Mouse (Mus musculus) midbrain, embryonic 16.5 days (tissue): ENCODE measurements around the gene Ppl. TPM values are rescaled to one million over a fixed set of nuclear protein-coding genes. Genes with fewer than 3 reads are reported as not detected.

Experiments used
- ATAC-seq: fragments of 200-750 bp; cut with Nextera tagmentation; 2 replicates; pipeline ENCODE4 v1.8.0; 2017; ENCODE audit warnings: moderate TSS enrichment
- H3K27ac ChIP-seq: fragments of 300-500 bp; sonication (generic); 2 replicates; pipeline ENCODE4 v1.5.1; 2014; ENCODE audit warnings: mild to moderate bottlenecking, low read length, mixed read lengths
- H3K27me3 ChIP-seq: fragments of 300-500 bp; sonication (generic); 2 replicates; pipeline ENCODE4 v1.6.1; 2014; ENCODE audit warnings: low read depth, low read length, mixed read lengths; ENCODE audit not compliant: control insufficient read depth, insufficient read depth
- H3K36me3 ChIP-seq: fragments of 300-500 bp; sonication (generic); 2 replicates; pipeline ENCODE4 v1.6.1; 2014; ENCODE audit warnings: mild to moderate bottlenecking, low read length, moderate library complexity, mixed read lengths; ENCODE audit not compliant: control insufficient read depth, insufficient read depth
- H3K4me1 ChIP-seq: fragments of 300-500 bp; sonication (generic); 2 replicates; pipeline ENCODE4 v1.6.1; 2014; ENCODE audit warnings: mild to moderate bottlenecking, low read length, mixed read lengths; ENCODE audit not compliant: control insufficient read depth, insufficient read depth
- H3K4me2 ChIP-seq: fragments of 300-500 bp; sonication (generic); 2 replicates; pipeline ENCODE4 v1.6.1; 2014; ENCODE audit warnings: mild to moderate bottlenecking, low read length, mixed read lengths
- H3K4me3 ChIP-seq: fragments of 300-500 bp; sonication (generic); 2 replicates; pipeline ENCODE4 v1.5.1; 2014; ENCODE audit warnings: low read depth, mild to moderate bottlenecking, low read length, moderate library complexity, mixed read lengths
- H3K9ac ChIP-seq: fragments of 300-500 bp; sonication (generic); 2 replicates; pipeline ENCODE4 v1.6.1; 2014; ENCODE audit warnings: low read depth, low read length, mixed read lengths
- H3K9me3 ChIP-seq: fragments of 300-500 bp; sonication (generic); replicated peaks from 2 replicates; pipeline ENCODE4 v1.6.1; 2014; ENCODE audit warnings: mild to moderate bottlenecking, low read length, mixed read lengths; ENCODE audit not compliant: control insufficient read depth, poor library complexity, severe bottlenecking
- WGBS: fragments of 180-500 bp; shearing (Covaris S2); extraction: QIAGEN DNeasy Blood & Tissue Kit; methylation state at CpG from one replicate; pipeline ENCODE4 v1.1.7; 2014; 5-methylcytosine and 5-hydroxymethylcytosine counted together
- polyA plus RNA-seq: library from polyadenylated mRNA; unstranded; fragments of >200 nt; fragmentation: Nextera tagmentation; extraction: Ambion mirVana; gene quantifications from 2 replicates; pipeline ENCODE4 v1.2.1, GENCODE M21; 2015

Ppl gene
- polyA plus RNA-seq, 1 experiment from 2014 or later: 0.06 TPM

DNA sequence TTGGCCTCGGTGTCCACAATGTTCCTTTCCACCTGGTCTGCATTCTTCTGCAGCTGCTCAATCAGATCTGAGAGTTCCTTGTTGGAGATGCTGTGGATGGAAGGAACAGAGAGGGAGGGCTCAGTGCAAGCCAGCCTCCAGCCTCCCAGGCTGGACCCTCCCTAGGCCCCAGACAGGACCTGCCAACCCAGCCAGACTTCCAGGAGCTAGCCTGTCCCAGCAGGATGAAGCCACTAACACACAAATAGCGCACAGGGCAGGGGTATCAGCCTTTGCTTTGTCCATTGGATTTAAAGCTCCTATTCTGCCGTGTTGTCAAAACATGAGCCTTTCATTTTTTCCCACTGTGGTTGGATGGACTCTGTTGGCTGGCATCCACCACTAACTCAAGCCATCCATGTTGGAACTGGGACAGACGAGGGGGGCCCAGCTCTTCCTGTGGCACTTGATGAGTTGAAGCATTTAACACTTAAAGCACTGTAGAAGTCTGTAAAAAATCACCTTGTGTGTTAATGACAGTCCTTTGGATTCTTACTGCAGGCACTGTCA is 19.1 kb downstream of the Ppl start:
- no peaks in the 10 kb centered on the region for H3K4me1 ChIP-seq
- no peak overlapping the region for H3K4me2 ChIP-seq
- H3K36me3 ChIP-seq: no peaks in the 10 kb centered on the region
- 67% methylated on average over 4 of the region's 4 CpGs for WGBS
- no peak overlapping the region for H3K4me3 ChIP-seq
- no peaks in the 10 kb centered on the region for H3K9me3 ChIP-seq
- H3K27me3 ChIP-seq: no peaks in the 10 kb centered on the region
- ATAC-seq: no peak
- H3K27ac ChIP-seq: no peak overlapping the region
- no peak overlapping the region for H3K9ac ChIP-seq

DNA sequence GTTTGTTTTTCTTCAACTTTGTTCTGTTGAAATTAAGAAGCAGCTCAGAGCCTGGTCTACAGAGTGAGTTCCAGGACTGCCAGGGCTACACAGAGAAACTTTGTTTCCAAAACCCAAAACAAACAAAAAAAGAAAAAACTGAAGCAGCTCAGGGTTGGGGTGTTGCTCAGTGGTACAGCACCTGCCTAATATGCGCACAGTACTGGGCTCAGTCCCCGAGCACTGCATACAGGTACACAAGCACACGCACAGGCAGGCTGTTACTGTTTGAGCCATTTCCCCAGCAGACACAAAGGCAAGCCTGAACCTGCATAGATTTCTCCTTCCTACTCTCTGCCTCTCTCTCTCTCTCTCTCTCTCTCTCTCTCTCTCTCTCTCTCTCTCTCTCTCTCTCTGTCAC is 21.2 kb downstream of the Ppl start:
- ATAC-seq: no peak
- Histone ChIP-seq H3K27me3 (no peaks in the 10 kb centered on the region), H3K4me3 (no peak overlapping the region), H3K4me1 (no peaks in the 10 kb centered on the region), H3K4me2 (no peak overlapping the region), H3K27ac (no peak overlapping the region), H3K36me3 (no peaks in the 10 kb centered on the region), H3K9ac (no peak overlapping the region), H3K9me3 (no peaks in the 10 kb centered on the region)
- WGBS: 95% methylated on average over 3 of the region's 3 CpGs

DNA sequence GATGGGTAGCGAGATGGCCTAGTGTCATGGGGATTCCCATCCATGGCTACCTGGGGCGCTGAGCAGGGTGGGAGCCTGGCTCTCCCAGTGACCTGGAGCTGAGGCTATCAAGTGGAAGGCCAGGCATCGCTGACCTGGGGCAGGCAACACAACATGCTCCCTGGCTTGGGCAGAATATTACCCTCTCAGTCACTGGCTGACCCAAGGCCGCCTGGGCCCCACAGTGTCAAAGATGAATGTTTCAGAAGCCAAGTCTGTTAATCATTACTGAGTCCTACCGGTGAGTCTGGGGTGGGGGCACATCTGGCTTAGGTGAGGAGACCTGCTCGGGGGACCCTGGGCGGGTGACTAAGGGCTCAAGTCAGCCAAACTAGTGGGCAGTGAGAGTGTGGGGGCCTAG is 22.3 kb downstream of the Ppl start:
- no peak for ATAC-seq
- H3K9ac ChIP-seq: no peak overlapping the region
- no peak overlapping the region for H3K4me2 ChIP-seq
- no peak overlapping the region for H3K4me3 ChIP-seq
- 89% methylated on average over 7 of the region's 7 CpGs for WGBS
- no peaks in the 10 kb centered on the region for H3K4me1 ChIP-seq
- H3K27ac ChIP-seq: no peak overlapping the region
- H3K9me3 ChIP-seq: no peaks in the 10 kb centered on the region
- H3K36me3 ChIP-seq: no peaks in the 10 kb centered on the region
- H3K27me3 ChIP-seq: no peaks in the 10 kb centered on the region

DNA sequence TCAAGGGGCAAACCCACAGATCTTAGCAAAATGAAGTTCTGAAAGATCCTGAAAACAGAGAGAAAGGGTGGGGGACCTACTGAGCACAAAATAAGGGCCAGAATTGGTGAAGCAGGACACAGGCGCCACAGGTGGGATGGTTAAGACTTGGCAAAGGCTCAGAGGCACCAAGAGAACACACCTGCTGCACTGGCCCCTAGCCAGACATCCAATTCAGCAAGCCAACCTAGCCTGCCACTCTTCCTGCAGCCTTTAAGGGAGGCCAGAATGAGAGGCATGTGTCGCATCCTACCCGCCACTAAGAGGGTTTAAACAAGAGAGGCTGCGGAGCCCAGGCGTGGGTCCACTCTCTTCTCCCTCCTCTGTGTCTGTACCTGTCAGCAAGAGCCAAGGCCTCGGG is 31.2 kb downstream of the Ppl start:
- Histone ChIP-seq H3K27ac (no peak overlapping the region), H3K9ac (no peak overlapping the region), H3K36me3 (no peaks in the 10 kb centered on the region), H3K9me3 (no peaks in the 10 kb centered on the region), H3K27me3 (no peaks in the 10 kb centered on the region), H3K4me2 (no peak overlapping the region), H3K4me1 (no peaks in the 10 kb centered on the region), H3K4me3 (no peak overlapping the region)
- WGBS: 66% methylated on average over 4 of the region's 6 CpGs
- no peak for ATAC-seq

DNA sequence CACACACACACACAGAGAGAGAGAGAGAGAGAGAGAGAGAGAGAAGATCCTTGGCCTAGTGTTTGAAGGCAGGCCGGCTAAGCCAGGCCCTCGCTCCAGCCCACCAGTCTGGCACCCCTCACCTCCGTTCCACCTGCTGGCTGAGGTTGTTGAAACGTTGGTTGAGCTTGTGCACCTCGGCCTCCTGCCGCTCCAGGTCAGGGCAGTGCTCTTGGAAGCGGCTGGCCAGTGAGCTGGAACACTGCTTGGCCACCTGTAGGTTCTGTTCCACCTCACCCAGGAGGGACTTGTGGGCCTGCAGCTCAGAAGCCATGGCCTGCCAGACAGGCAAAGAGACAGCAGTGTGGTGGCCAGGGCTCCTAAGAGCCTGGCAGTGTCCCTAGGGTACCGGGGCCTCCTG is 35.7 kb downstream of the Ppl start:
- Histone ChIP-seq H3K36me3 (no peaks in the 10 kb centered on the region), H3K9ac (no peak overlapping the region), H3K4me2 (no peak overlapping the region), H3K27me3 (no peaks in the 10 kb centered on the region), H3K4me3 (no peak overlapping the region), H3K27ac (no peak overlapping the region), H3K4me1 (no peaks in the 10 kb centered on the region), H3K9me3 (no peaks in the 10 kb centered on the region)
- 81% methylated on average over 8 of the region's 8 CpGs for WGBS
- no peak for ATAC-seq

DNA sequence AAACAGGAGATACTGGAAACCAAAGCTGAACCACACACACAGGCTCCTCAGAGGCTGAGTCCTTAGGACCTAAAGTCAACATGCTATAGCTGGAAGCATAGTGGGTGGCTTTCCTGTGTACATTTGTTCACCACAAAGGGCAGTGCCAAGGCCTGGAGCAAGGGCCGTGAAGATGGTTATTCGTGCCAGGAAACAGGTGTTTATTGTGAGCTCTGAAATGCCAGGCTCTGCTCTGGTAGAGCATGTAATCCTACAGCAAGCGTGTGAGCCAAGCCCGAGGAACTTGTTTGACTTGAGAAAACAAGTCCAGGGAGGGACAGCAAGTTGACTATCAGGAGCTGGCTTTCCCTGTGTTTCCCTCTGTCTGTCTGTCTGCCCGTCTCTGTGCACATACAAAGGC is 38.9 kb downstream of the Ppl start:
- H3K4me1 ChIP-seq: no peaks in the 10 kb centered on the region
- no peaks in the 10 kb centered on the region for H3K36me3 ChIP-seq
- H3K9ac ChIP-seq: no peak overlapping the region
- no peaks in the 10 kb centered on the region for H3K9me3 ChIP-seq
- H3K27ac ChIP-seq: no peak overlapping the region
- WGBS: 86% methylated on average over 5 of the region's 5 CpGs
- ATAC-seq: no peak
- H3K27me3 ChIP-seq: no peaks in the 10 kb centered on the region
- no peak overlapping the region for H3K4me2 ChIP-seq
- no peak overlapping the region for H3K4me3 ChIP-seq

DNA sequence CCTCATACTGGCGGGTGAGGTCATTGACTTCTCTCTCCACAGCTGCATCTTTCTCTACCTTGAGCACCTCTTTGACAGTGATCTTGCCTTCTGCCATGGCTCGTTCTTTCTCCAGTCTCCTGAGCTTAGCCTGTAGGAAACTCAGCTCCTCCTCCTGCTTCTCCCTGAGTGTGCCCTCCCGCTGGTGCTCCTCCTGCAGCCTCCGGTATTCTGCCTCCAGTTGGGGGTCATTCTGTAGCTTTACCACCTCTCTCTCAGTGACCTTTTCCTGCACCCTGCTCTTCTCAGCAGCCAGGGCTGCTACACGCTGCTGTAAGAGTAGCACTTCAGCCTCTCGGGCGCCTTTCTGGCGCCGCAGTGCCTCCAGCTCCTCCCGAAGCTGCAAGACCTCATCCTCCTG is 43.2 kb downstream of the Ppl start:
- H3K36me3 ChIP-seq: peaks cover 22% of the 10 kb centered on the region
- no peak overlapping the region for H3K4me2 ChIP-seq
- no peak overlapping the region for H3K4me3 ChIP-seq
- no peaks in the 10 kb centered on the region for H3K9me3 ChIP-seq
- no peak overlapping the region for H3K9ac ChIP-seq
- H3K27me3 ChIP-seq: no peaks in the 10 kb centered on the region
- ATAC-seq: no peak
- 77% methylated on average over 10 of the region's 10 CpGs for WGBS
- no peaks in the 10 kb centered on the region for H3K4me1 ChIP-seq
- H3K27ac ChIP-seq: no peak overlapping the region

DNA sequence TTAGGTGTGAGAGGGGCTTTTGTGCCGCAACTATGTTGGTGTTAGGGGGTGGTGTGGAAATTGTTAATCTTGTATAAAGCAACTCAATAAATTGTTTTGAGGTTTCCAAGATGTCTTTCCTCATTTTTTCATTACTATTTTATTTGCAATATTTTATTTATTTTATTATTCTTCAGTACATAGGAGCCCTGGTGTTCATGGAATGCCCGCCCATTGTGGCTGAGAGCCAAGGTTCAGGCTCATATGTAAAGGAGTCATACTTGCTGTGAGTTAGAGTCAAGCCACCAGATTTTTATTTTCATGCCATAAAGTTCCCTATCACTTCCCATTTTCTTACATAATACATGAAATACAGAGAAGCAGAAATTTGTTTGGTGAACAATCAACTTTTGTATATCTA is 46.0 kb downstream of the Ppl start:
- Histone ChIP-seq H3K36me3 (peaks cover 31% of the 10 kb centered on the region), H3K27me3 (no peaks in the 10 kb centered on the region), H3K4me1 (no peaks in the 10 kb centered on the region), H3K9ac (no peak overlapping the region), H3K27ac (no peak overlapping the region), H3K4me2 (no peak overlapping the region), H3K4me3 (no peak overlapping the region), H3K9me3 (no peaks in the 10 kb centered on the region)
- WGBS: 99% methylated on average over 2 of the region's 2 CpGs
- no peak for ATAC-seq

DNA sequence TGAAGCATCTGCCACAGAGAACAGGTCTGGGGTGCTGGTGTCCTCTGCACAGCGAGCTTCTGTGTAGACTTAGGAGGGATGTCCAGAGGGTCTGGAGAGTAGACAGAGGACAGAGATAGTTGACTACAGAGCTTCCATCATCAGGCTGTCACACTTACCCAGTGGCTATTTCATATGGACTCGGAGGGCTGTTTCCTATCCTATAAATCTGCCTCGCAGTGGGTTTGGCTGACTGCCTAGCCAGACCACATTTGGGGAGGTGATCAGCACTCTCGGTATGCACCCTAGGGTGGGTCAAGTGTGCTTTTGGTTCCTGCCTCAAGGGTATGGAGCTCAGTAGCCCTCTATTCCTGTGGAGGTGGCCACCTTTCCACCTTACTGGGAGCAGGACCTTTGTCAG is 47.0 kb downstream of the Ppl start:
- no peak for ATAC-seq
- WGBS: 93% methylated on average over 4 of the region's 4 CpGs
- Histone ChIP-seq H3K36me3 (peaks cover 31% of the 10 kb centered on the region), H3K27me3 (no peaks in the 10 kb centered on the region), H3K9ac (no peak overlapping the region), H3K4me2 (no peak overlapping the region), H3K4me3 (no peak overlapping the region), H3K9me3 (no peaks in the 10 kb centered on the region), H3K27ac (no peak overlapping the region), H3K4me1 (no peaks in the 10 kb centered on the region)

DNA sequence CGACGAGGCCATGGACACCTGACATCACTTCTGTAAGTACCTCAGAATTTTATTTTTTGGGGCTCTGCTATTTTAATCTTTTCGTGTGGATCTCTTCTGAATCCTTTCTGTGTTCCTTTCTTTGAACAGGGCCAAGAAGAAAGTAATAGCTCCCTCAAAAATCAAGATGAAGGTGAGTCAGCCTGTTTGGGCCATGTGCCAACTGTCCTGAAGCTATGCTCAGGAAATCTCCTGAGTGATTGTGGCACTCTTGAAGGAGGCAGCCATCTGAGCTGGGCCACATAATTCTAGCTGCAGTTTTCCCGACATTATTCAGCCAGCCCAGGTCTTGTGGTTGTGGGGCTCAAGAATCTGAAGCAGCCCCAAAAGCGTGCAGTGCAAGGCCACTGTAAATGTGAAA is 57.9 kb downstream of the Ppl start:
- Histone ChIP-seq H3K36me3 (peaks cover 44% of the 10 kb centered on the region), H3K9ac (no peak overlapping the region), H3K9me3 (no peaks in the 10 kb centered on the region), H3K4me2 (no peak overlapping the region), H3K27me3 (no peaks in the 10 kb centered on the region), H3K4me3 (no peak overlapping the region), H3K27ac (no peak overlapping the region), H3K4me1 (no peaks in the 10 kb centered on the region)
- no peak for ATAC-seq
- WGBS: 95% methylated on average over 5 of the region's 5 CpGs
